Mouse (Mus musculus): ENCODE data around the gene Srpk2. TPM values are rescaled to one million over a fixed set of nuclear protein-coding genes. Genes with fewer than 3 reads are reported as not detected.

Gene Srpk2
- total and polyA plus RNA-seq, 3 experiments: 20.6 to 31.1 (median 23.3) TPM

- TF ChIP-seq RCOR1 (conservative IDR thresholded peaks at IDR 0.05; ENCODE audit: low read depth, low read length) (no peak; the same call in 1 of the 2 replicates), TCF12 (IDR thresholded peaks at IDR 0.05; ENCODE audit: low read depth, low read length) (peak; percentile 65; the same call in 1 of the 2 replicates), SMC3 (IDR thresholded peaks at IDR 0.05; ENCODE audit: low read depth, low read length) (no peak), USF1 (IDR thresholded peaks at IDR 0.05; ENCODE audit: low read depth, low read length) (no peak; the same call in 1 of the 2 replicates)
Measured at GRCm38 (mm10) chr5:23616270-23617103, 67.9 kb downstream of the Srpk2 start (continued).

- in situ Hi-C loops (cut with MboI; ENCODE audit: low pct_ligation_motif_present, low pct_unique_long_range_greater_than_20kb, low sequenced_read_pairs) (no loop called here), dilution Hi-C loops (cut with MboI; ENCODE audit: extremely low pct_ligation_motif_present, extremely low pct_unique_long_range_greater_than_20kb, low sequenced_read_pairs) (no loop called here)
- Histone ChIP-seq H3K4me3 (replicated peaks in 1 of 3; ENCODE audit: low read depth in 2 of 3, low read length in 2 of 3, poor library complexity in 1 of 3) (peak overlapping the region; percentile 59 to 85 (median 69)), H3K79me2 (replicated peaks; ENCODE audit: control insufficient read depth, extremely low read depth, insufficient read depth, poor library complexity, severe bottlenecking) (peaks cover 18% of the 10 kb centered on the region), H3K27me3 (replicated peaks) (no peaks in the 10 kb centered on the region), H3K9ac (ENCODE audit: insufficient read depth, low read depth) (peak overlapping the region; percentile 93), H3K36me3 (replicated peaks in 1 of 2; ENCODE audit: control insufficient read depth in 1 of 2, insufficient read depth in 1 of 2, low read length in 1 of 2) (peaks cover 0 to 17% of the 10 kb centered on the region in 2 experiments), H3K9me3 (replicated peaks; ENCODE audit: low read length) (peaks cover 2% of the 10 kb centered on the region), H3K4me2 (ENCODE audit: insufficient read depth, low read depth, poor library complexity, severe bottlenecking) (peak overlapping the region; percentile 99), H3K27ac (ENCODE audit: insufficient read depth, low read depth) (peak overlapping the region; percentile 68), H3K4me1 (ENCODE audit: control insufficient read depth in 1 of 2, insufficient read depth in 2 of 2) (peaks cover 2 to 37% of the 10 kb centered on the region in 2 experiments)
- TF ChIP-seq USF2 (conservative IDR thresholded peaks at IDR 0.05; ENCODE audit: low read depth, low read length): no peak
- no peak for TF ChIP-seq MAZ (IDR thresholded peaks at IDR 0.05; ENCODE audit: low read depth, low read length)
- TF ChIP-seq E2F4 (IDR thresholded peaks at IDR 0.05; ENCODE audit: insufficient replicate concordance, low read depth, low read length): no peak
- no peak for TF ChIP-seq ZMIZ1 (IDR thresholded peaks at IDR 0.05; ENCODE audit: low read depth, low read length)
- no peak for TF ChIP-seq KAT2A (IDR thresholded peaks at IDR 0.05; ENCODE audit: insufficient replicate concordance, low read length)
- peak; percentile 29; the same call in 1 of the 2 replicates for TF ChIP-seq EP300 (IDR thresholded peaks at IDR 0.05; ENCODE audit: low read length)
- TF ChIP-seq MAFK (IDR thresholded peaks at IDR 0.05; ENCODE audit: insufficient replicate concordance, low read length): 0 out of 2 replicates have a peak, but pooled peaks have one; percentile 36
- TF ChIP-seq USF1 (IDR thresholded peaks at IDR 0.05; ENCODE audit: low read depth, low read length): no peak
- no peak for DNase-seq (ENCODE audit: extremely low read depth)
Measured at GRCm38 (mm10) chr5:23615586-23616269, 68.7 kb downstream of the Srpk2 start.

- in situ Hi-C loops (cut with MboI; ENCODE audit: low pct_ligation_motif_present, low pct_unique_long_range_greater_than_20kb, low sequenced_read_pairs): no loop called here
- dilution Hi-C loops (cut with MboI; ENCODE audit: extremely low pct_ligation_motif_present, extremely low pct_unique_long_range_greater_than_20kb, low sequenced_read_pairs): no loop called here
- TF ChIP-seq NRF1 (IDR thresholded peaks at IDR 0.05; ENCODE audit: low read depth, low read length): no peak
- TF ChIP-seq JUN (IDR thresholded peaks at IDR 0.05; ENCODE audit: insufficient read depth, low read depth, low read length): no peak
- TF ChIP-seq MAZ (IDR thresholded peaks at IDR 0.05; ENCODE audit: low read depth, low read length): no peak
- no peak for TF ChIP-seq BHLHE40 (IDR thresholded peaks at IDR 0.05; ENCODE audit: low read depth, low read length)
- no peak for TF ChIP-seq ZMIZ1 (IDR thresholded peaks at IDR 0.05; ENCODE audit: low read depth, low read length)
- no peak for TF ChIP-seq ZC3H11A (IDR thresholded peaks at IDR 0.05; ENCODE audit: low read depth, low read length)
- TF ChIP-seq ELF1 (IDR thresholded peaks at IDR 0.05; ENCODE audit: low read depth, low read length): no peak
- no peak for TF ChIP-seq NELFE (IDR thresholded peaks at IDR 0.05; ENCODE audit: low read depth, low read length)
- TF ChIP-seq POLR2AphosphoS2 (IDR thresholded peaks at IDR 0.05; ENCODE audit: low read depth, low read length): no peak
- no peak for TF ChIP-seq MAX (IDR thresholded peaks at IDR 0.05; ENCODE audit: low read length)
- H3K4me1 ChIP-seq (ENCODE audit: control insufficient read depth in 1 of 2, insufficient read depth in 2 of 2): peaks cover 2 to 29% of the 10 kb centered on the region in 2 experiments
- no peak overlapping the region for H3K4me3 ChIP-seq (replicated peaks in 1 of 3; ENCODE audit: low read depth in 2 of 3, low read length in 2 of 3, poor library complexity in 1 of 3)
- H3K27me3 ChIP-seq (replicated peaks): no peaks in the 10 kb centered on the region
- DNase-seq (ENCODE audit: extremely low read depth): no peak
- H3K36me3 ChIP-seq (replicated peaks in 1 of 2; ENCODE audit: control insufficient read depth in 1 of 2, insufficient read depth in 1 of 2, low read length in 1 of 2): peaks cover 0 to 32% of the 10 kb centered on the region in 2 experiments
- H3K27ac ChIP-seq (ENCODE audit: insufficient read depth, low read depth): no peak overlapping the region
- H3K9me3 ChIP-seq (replicated peaks; ENCODE audit: low read length): no peaks in the 10 kb centered on the region
- H3K9ac ChIP-seq (ENCODE audit: insufficient read depth, low read depth): no peak overlapping the region
- H3K4me2 ChIP-seq (ENCODE audit: insufficient read depth, low read depth, poor library complexity, severe bottlenecking): no peak overlapping the region
- H3K79me2 ChIP-seq (replicated peaks; ENCODE audit: control insufficient read depth, extremely low read depth, insufficient read depth, poor library complexity, severe bottlenecking): peaks cover 18% of the 10 kb centered on the region
Measured at GRCm38 (mm10) chr5:23612856-23613255, 71.6 kb downstream of the Srpk2 start.
